Mouse (Mus musculus) layer of hippocampus, postnatal 25 days (tissue): Measurements from ENCODE around the gene Dpep3. TPM values are rescaled to one million over a fixed set of nuclear protein-coding genes. Genes with fewer than 3 reads are reported as not detected.
A peak's percentile ranks its signal among the peaks of the same experiment; 100 is the strongest.
"Not testable (repeated sequence)": the region's sequence is repeated elsewhere in the genome, so short reads cannot be mapped to it uniquely, and the experiment has no call there.

Experiments
- DNase-seq, 2 experiments: peaks; one replicate each; pipeline ENCODE4 v3.0.0; 2022; ENCODE audit warnings: mixed read lengths in 2 of 2, low spot score in 1 of 2; ENCODE audit errors: extremely low spot score in 1 of 2
- total RNA-seq, 2 experiments: library from RNA; stranded (reverse); gene quantifications; 2 replicates each; pipeline ENCODE4 v1.2.3; 2021

The Dpep3 gene
- total RNA-seq = not detected

GRCm38 (mm10) chr8:105979325-105979724, at the start of gene Dpep3:
Dpep3 (minus strand) TSS chr8:105979429.
- no peak for DNase-seq

DNA sequence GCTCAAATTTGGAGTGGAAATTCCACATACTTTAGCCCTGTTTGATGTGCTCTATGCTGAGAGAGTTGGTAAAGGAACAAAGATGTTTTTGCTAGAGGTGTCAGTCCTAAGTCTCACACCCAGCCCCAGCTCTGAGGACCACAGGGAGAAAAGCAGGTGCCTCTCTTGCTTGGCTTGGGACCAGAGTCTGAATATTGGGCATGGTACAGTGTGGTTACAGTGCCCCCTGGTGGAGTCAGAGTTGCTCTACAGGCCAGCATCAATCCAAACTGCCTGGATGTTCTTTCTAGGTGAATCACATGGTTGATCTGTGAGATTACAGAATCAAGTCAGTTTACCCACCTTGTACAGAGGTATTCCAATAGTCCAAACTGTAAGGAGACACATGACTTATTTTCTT, 43.3 kb upstream of the Dpep3 start:
- peak; percentile 65 to 89 for DNase-seq

- no peak for DNase-seq
Measured at GRCm38 (mm10) chr8:106018039-106018438, 38.8 kb upstream of the Dpep3 start.

- no peak for DNase-seq
Measured at GRCm38 (mm10) chr8:106017130-106017529, 37.9 kb upstream of the Dpep3 start.

DNA sequence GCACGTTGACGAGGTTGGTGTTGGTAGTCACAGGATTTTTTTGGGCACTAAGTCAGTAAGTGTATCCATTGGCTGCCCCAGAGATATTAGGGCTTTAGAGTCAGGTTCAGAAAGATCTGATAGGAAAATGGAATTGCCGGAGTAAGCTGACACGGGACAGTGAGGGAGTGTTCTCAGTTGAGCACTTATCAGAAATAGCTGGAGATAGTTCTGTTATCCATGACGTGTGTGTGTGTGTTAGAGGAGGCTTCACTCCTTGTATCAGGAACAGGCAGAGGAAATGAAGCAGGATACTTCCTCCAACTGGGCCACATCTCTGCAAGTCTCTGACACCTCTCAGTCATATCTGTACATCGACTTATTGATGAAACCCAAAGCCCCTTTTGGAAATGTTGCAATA, 37.1 kb upstream of the Dpep3 start:
- DNase-seq = no peak

GRCm38 (mm10) chr8:106012203-106012602, 33.0 kb upstream of the Dpep3 start:
- DNase-seq = not testable (repeated sequence)

DNA sequence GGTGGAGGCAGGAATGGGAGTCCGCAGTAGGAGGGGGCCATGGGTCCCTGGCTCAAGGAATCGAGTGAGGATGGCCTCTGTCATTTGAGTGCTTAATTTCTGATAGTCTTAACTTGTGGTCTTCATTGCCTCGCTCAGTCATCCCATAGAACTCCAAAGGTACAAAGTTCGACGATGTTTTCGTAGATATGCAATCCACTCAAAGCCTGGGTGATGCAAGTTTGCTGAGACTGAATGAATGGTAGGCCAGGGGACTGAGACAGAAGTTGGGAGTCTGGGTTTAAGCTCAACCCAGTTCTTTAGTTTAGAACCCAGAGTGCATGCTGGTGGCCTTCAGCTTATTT, 32.4 kb upstream of the Dpep3 start, which contains the start of gene Ddx28:
Gene Ddx28, minus strand, starts transcription at position 240 of the 344 bp plus-strand sequence.
- no peak for DNase-seq

- DNase-seq = peak; percentile 91 to 95
Measured at GRCm38 (mm10) chr8:106010748-106011642, 31.8 kb upstream of the Dpep3 start.

- not testable (repeated sequence) for DNase-seq
Measured at GRCm38 (mm10) chr8:106007891-106008290, 28.7 kb upstream of the Dpep3 start.

DNA sequence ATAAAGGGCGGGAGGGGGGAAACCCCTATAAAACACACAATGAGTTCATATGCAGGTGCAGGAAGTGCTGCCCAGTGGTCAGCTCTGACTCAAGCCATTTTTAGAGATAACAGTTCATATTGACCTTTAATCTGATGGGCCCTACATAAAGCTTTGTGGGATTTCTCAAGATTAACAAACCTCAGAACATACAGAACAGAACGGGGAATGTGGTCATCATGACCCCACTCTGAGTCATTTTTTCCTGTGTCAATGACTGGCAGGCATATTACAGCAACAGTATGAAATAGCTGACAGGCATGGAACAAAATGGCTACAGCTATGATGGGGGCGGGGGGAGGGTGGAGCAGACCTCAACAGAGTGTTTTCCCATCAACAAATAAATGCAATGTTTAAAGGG, 27.9 kb upstream of the Dpep3 start:
- no peak for DNase-seq

GRCm38 (mm10) chr8:106006413-106006812, 27.2 kb upstream of the Dpep3 start:
- no peak for DNase-seq

GRCm38 (mm10) chr8:106005875-106006274, 26.6 kb upstream of the Dpep3 start, which contains the start of gene Dpep2nb:
Dpep2nb (minus strand) TSS chr8:106005975.
- no peak for DNase-seq

DNA sequence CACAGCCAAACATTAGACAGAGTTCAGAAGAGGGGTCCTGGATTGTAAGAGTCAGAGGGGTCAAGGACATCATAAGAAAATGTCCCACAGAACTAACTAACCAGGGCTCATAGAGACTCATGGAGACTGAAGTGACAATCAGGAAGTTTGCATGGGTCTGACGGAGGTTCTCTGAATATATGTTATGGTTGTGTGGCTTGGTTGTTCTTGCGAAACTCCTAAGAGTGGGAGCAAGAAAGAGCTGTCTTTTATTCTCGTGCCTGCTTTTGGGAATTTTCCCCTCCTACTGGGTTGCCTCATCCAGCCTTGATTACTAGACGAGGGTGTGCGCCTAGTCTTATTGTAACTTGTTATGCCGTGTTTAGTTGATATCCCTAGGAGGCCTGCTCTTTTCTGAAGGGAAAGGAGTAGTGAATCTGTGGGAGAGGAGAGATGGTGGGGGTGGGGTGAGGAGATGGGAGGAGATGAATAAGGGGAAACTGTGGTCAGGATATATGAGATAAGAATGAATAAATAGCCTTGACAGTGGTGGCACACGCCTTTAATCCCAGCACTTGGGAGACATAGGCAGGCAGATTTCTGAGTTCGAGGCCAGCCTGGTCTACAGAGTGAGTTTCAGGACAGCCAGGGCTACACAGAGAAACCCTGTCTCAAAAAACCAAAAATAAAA, 25.4 kb upstream of the Dpep3 start:
- no peak for DNase-seq

- DNase-seq = no peak
Measured at GRCm38 (mm10) chr8:106001908-106002307, 22.7 kb upstream of the Dpep3 start.

DNA sequence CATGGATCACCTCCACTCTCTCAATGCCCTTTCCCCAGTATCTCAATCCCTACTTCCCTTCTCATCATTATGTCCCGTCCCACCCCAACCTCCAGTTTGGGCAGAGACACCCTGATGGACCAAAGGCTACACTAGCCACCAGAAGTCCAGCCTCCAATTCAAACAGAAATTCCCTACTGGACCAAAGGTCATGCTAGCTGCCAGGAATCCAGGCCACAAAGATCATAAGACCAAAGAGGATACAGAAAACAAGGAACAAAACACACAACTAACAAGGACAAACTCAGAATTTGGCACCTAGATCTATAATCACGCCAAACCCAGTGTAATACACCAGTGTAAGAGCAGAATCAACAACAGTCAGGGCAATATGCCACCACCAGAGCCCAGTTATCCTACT, 19.7 kb upstream of the Dpep3 start:
- DNase-seq = no peak

GRCm38 (mm10) chr8:105996359-105996758, 17.1 kb upstream of the Dpep3 start:
- no peak for DNase-seq

DNA sequence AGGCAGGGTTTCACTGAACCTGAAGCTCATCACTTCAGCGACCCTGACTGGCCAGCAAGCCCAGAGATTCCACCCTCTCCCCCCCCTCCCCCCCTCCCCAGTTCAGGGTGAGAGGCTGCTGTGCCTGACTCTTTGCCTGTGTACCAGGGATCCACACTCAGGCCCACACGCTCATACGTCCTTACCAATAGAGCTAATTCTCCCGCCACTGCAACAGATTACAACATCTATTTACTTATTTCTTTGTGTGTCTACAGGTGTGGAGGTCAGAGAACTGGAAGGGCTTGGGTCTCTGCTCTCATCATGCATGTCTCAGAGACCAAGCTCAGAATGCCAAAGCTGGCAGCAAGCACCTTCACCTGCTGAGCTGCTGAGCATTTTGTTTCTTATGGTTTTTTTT, 14.0 kb upstream of the Dpep3 start:
- no peak for DNase-seq

- DNase-seq = no peak
Measured at GRCm38 (mm10) chr8:105992499-105992898, 13.3 kb upstream of the Dpep3 start.

DNA sequence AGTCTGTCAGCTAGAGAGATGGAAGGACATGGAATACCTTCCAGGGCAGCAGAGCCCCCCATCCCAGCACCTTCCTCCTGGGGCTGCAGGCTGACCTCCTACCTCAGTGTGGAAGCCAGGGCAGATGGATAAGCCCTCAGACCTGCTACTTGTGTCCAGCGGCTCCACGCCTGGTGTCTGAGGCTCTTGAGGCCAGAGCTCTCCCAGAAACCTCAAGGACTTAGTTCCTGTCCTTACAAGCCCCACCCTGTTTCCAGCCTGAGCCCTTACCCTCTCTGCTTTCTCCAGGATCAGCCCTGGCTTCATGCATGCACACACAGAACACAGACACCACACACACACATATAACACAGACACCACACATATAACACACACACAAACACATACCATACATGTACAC, 12.3 kb upstream of the Dpep3 start:
- DNase-seq = no peak

GRCm38 (mm10) chr8:105990856-105991387, 11.7 kb upstream of the Dpep3 start, which contains the start of gene Dus2:
Dus2 (plus strand) TSS chr8:105991337.
- peak; percentile 52 to 90 for DNase-seq

GRCm38 (mm10) chr8:105988546-105988945, 9.3 kb upstream of the Dpep3 start:
- DNase-seq = no peak
